Mouse (Mus musculus) adrenal gland, postnatal 10 days (tissue): ENCODE measurements around the gene Ap2a1. TPM values are rescaled to one million over a fixed set of nuclear protein-coding genes. Genes with fewer than 3 reads are reported as not detected.

Experiments
- DNase-seq: peaks from one replicate; pipeline ENCODE4 v3.0.0; 2021; ENCODE audit warnings: mixed read lengths
- total RNA-seq, 2 experiments: library from RNA; stranded (reverse); gene quantifications; 2 replicates each; pipeline ENCODE4 v1.2.3; 2021

Ap2a1 gene
- total RNA-seq, 2 experiments from 2014 or later: 83.6 to 93.2 TPM

DNA sequence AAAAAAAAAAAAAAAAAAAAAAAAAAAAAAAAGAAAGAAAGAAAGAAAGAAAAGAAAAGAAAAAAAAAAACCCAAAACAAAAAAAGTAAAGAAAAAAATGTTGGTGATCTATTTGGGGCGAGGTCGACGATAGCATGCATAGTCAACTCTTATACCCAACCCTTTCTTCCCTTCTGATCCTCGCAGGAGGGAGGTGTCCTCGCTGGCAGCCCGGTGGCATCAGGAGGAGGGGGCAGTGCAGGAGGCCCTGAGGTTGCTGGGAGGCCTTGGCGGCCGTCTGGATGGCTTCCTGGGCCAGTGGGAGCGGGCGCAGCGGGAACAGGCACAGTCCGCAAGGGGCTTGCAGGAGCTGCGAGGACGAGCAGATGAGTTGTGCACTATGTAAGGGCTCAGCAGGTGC, 24.3 kb upstream of the Ap2a1 start:
- DNase-seq: no peak

DNA sequence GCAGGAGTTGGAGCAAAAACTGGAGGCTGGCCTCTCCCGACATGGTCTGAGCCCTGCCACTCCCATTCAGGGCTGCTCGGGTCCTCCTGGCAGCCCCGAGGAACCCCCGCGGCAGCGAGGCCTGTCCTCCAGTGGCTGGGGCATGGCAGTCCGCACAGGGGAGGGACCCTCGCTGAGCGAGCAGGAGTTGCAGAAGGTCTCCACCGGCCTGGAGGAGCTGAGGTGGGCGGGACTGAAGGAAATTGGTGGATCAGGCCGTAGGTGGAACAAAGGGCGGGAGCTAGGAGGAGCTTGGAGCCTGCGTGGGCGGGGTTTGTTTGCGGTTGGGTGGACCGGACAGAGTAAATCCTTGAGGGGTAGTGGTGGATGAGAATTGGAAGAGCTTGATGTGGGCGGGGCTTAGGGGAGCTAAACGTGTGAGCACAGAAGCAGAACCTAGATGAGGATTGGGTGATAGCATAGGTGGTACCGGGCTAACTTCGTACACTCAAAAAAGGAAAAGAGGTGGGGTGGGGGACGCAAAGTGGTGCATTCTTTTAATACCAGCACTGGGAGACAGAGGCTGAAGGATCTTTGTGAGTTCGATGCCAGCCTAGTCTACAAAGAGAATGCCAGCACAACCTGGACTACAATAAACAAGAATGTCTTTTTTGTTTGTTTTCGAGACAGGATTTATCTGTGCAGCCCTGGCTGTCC, 23.5 kb upstream of the Ap2a1 start:
- DNase-seq: peak; percentile 95

DNA sequence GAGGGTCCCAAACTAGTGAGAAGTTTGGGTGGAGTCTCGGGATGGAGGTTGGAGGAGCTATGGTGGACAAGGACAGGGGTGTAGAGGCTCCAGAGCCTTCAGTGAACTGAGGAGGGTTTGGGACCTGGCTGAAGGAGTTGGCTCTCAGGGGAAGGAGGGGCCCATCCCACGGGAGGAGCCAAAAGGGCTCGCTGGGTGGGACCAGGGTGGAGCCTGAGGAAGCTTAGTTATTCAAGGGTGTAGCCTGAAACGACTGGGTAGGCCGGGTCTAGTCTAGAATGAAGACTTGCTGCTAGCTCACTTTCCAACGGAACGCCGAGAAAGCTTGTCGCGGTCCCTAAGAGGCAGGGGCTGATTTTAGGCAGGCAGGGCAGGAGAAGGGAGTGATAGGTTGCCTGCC, 22.7 kb upstream of the Ap2a1 start:
- peak; percentile 88 for DNase-seq

DNA sequence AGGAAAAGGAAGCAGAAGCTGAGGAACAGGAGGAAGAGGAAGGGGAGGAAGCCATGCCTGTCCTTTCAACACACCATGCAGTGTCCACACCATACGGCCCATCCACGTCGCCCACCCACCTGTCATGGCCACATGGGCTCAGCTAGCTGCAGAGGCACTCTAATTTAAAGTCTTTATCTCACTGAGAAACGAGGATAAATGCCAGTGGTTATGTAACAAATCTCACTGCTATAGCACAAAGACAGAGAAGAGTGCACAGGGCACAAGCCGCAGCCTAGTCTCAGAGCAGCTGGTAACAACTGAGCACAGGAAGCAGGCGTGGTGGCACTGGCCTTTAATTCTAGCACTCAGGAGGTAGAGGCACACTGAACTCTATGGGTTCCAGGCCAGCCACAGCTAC, 20.6 kb upstream of the Ap2a1 start:
- DNase-seq: no peak

DNA sequence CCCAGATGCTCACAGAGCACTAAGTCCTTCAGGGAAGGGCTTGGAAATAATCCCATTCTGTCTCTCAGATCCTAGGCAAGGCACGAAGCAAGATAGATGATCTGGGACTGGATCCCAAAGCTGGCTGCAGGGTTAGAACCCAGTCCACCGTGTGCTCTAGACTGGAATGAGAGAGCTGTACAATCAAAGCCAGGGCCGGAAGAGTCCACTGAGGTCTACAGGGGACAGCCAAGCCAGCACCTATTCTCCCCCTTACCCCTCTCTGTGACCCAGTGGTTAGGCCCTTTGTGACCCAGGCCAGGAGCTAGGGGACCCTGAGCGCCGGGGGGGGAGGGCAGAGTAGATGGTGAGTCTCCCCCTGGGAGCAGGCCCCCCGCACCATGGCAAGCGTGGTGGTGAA, 13.6 kb upstream of the Ap2a1 start, which contains the start of gene Tsks:
TSS of gene Tsks (plus strand) at position 301 of the 400 bp plus-strand sequence.
- no peak for DNase-seq

DNA sequence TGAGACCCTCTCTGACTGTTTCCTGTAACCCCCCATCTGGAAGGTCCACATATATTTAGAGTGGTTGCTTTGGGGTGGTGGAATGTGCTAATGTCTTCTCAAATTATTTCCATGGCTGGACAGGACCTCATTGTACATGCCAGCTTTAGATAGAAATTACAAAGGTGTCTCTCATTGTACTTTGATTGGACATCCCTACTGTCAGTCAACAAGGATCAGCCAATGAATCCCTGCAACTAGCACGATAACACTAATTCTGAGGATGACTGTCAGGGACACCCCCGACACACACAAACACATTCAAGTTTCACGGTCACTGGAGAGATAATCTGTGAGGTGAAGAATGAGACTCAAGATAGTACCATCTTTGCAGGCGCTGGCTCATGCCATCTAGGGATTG, 9.4 kb upstream of the Ap2a1 start:
- DNase-seq: no peak

DNA sequence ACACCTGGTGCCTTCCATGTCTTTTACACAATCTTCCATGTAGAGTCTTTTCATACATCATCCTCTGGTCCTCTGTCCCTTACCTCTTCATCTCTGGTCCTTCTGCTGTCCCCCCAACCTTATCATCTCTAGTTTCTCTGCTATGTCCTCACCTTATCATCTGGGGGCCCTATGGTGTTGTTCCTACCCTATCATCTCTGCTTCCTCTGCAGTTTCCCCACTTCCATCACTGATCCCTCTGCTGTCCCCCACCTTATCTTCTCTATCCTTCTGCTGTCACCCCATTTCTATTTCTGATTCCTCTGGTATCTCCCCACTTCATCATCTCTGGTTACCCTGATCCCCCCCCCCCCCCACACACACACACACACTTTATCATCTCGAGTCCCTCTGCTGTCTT, 726 bp downstream of the Ap2a1 start:
- DNase-seq: no peak

DNA sequence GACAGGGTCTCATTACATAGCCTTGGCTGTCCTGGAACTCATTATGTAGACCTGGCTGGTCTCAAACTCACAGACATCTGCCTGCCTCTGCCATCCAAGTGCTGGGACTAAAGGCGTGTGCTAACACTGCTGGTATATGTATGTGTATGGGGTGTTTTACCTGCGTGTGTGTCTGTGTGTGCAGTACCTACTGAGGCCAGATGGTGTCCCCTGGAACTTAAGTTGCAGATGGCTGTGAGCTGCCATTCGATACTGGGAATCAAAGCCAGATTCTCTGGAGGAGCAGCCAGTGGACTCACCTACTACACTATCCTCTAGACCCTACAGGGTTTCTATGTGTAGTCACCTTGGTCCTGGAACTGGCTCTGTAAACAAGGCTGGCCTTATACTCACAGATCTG, 3.8 kb downstream of the Ap2a1 start:
- DNase-seq: no peak

DNA sequence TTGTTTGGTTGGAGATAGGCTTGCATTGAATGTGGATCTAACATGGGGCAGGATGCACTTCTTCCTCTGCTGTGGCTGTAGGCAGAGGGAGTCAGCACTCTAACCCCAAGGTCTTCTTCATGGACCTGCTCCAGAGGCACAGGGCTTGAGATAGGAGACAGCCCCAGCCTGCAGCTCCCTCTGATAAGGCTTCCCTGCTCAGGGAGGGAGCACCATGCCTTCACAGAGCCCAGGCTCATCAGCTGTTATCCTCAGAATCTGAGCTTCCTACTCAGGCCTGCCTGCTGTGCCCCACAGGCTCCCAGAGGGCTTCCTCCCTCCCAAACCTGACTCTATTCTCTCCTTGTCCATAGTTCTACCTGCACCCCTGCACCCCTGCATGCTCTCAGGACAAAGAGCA, 6.8 kb downstream of the Ap2a1 start:
- DNase-seq: no peak

DNA sequence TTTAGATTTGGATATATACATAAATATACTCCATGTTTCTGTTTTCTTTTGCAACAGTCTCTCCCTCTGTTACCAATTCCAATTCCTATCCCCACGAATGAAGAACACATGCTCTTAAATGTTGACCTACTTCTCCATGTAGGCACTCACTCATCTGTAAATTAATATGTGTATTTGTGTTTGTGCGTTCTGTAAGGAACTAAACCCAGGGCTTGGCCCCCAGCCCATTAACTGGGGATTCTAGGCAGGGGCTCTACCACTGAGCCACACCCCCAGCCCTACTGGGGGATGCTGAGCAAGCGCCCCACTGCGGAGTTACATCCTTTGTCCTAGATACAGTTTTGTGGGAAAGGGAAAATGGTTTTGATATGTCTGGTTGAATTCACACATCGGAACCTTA, 10.2 kb downstream of the Ap2a1 start:
- no peak for DNase-seq

DNA sequence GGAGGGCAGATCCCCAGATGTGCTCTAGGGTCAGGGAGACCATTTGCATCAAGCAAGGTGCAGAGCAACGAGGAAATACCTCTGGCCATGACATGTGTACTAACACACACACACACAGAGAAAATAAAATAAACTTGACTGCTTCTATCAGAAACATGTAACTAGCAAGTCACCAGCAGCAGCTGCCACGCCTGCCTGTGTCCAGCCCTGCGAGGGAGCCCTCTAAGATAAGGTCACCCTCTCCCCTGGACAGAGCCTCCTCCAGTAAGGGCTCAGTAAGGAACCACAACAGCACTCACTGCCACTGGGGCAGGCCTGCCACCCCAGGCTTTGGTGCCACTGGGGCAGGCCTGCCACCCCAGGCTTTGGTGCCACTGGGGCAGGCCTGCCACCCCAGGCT, 11.1 kb downstream of the Ap2a1 start:
- DNase-seq: no peak

DNA sequence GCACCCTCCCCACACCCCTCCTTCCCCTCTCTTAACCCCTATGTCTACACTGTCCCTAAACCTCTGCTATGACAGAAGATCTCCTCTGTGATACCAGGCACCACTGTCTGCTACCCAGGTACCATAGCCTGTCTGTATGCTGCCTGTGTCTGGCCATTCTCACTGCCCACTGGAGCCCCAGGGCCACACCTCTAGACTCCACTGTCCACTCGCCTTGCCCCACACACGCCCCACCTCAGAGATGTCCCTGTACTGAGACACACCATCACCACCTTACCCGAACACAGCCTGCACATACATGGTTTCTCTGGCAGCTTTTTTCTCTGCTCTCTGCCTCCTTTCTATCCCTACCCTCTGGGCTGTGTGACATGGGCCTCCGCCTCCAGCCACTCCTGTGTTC, 12.4 kb downstream of the Ap2a1 start:
- no peak for DNase-seq

DNA sequence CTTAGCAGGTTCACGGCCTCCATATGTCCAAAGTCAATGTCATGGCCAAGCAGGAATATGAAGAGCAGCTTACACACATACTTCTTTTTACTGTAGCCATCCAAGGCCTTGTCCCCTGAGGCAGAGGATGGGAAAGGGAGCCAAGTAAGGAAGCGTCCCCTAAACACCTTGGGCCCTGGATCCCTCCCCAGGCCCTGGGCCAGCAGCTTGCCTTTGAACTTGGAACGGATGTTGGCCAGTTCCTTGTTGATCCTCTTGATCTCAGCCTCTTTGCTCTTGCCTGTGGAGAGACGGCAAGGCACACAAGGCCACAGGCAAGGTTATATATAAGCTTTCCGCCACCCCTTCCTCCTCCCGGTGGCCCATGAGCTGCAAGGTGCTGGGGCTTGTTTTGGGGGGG, 13.1 kb downstream of the Ap2a1 start:
- peak; percentile 55 for DNase-seq

DNA sequence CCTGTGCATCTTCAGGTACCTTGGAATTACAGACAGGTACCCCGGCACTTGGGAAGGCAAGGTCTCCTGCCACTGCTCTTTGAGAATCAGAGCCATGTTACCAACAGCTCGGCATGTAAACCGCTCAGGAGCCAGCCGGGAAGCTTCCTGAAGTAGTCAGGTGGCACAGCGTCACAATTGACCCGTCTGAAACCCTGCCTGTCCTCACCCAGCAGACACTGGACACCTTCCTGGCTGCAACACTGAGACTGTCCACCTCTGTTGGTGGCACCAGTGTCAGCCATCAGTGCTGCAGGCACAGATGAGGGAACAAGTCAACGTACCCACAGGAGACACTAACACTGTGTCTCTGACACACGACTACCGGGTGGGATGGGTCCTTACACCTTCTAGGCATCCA, 14.0 kb downstream of the Ap2a1 start:
- DNase-seq: no peak

DNA sequence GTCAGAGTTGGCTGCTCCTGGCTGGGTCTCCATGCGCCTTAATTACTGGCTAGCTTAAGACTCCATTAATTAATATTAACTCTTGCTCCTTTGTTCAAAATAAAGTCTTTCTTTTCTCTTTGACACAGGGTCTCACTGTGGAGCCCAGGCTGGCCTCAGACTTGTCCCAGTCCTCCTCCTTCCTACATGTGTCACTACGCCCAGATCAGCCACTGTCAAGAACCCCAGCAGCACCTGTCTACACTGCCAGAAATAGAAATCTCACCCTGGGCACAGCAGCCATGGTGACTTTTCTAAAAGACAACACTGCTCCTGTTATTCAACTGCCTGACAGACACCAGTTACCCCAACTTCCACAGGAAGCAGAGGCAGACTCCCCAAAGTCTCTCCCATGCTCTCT, 14.9 kb downstream of the Ap2a1 start:
- no peak for DNase-seq

DNA sequence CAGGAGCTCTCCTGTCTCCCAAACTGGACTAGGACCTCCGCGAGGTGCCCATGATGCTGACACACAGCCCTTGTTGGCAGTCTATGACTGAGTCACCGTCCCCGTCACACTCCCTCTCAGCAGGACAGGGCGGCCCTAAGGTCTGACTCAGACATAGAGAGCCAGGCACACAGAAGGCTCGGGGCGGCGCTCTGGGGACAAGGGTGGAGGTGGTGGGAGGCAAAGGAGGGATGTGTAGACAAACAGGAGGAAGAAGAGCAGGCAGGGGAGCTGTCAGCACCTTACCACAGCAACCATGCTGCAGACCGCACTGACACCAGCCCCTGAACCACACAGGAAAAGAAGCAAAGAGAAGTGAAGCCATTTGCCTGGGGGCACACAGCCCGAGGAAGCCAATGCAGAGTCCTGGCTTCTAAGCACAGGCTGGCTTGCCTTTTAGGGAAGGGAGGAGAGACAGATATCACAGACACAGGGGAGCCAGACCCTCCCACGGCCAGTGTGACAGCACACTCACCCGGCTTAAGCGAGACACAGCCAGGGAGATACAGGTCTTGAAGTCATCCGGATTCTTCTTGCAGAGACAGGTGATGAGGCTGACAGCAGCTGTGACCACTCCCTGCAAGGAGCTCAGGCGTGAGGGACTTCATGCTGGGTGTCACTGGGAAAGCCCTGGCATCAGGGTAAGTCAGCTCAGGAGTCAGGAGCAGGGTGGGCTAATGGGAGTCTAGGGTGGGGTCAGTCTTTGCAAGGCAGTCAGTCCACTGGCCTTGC, 20.4 kb downstream of the Ap2a1 start:
- DNase-seq: peak; percentile 77

DNA sequence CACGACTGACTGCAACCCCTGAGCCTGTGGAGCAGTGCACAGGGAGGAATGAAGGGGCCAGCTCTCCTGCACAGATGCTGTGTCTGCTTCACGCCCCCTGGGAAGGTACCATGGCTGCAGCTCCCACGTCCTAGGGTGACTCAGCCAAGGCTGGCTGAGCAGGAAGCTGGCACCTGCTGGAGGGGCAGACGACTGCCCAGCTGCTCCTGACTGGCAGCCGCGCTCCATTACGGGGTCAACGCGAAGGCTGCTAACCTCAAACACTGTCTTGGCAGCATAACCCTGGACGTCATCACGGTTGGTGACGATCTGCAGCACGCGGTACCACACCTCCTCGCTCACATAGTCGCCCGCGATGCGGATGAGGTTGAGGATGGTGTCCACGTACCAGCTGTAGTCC, 23.9 kb downstream of the Ap2a1 start:
- DNase-seq: no peak

DNA sequence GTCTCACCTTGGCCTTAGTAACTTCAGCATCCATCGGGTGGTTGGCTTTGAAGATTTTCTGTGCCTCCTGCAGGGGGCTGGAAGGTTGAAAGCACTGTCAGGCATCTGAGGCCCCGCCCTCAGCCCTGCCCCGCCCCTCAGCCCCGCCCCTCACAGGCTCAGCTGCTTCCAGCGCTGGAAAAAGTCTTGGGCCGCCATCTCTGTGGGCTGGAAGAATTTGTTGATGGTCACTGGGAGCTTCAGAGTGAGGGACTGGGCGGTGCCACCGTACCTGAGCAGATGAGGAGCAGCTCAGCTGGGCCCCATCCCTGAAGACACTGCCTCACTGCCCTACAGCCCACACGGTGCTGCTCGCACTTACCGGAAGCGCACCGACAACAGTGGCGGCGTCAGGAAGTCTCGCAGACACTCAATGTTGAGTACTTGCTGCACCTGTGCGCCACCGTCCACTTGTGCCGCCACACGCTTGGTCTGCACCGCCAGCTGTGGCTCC, 28.0 kb downstream of the Ap2a1 start:
- DNase-seq: peak; percentile 65

DNA sequence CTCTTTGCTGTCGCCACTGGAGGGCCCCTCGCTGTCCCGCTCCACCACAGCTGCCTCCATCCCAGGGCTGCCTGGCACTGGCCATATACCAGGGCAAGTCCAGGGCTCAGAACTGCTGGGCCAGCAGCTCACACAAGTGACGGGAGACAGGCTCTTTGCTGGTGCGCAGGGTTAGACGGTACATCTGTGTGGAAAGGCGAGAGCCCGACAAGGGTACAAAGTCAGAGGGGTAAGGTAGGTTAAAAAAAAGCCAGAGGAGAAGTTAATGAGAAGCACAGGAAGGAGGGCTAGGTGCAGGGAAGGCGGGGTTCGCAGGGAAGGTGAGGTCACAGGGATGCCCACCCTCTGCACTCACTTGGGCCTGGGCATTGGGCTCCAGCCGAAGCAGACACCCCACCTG, 28.7 kb downstream of the Ap2a1 start:
- no peak for DNase-seq

DNA sequence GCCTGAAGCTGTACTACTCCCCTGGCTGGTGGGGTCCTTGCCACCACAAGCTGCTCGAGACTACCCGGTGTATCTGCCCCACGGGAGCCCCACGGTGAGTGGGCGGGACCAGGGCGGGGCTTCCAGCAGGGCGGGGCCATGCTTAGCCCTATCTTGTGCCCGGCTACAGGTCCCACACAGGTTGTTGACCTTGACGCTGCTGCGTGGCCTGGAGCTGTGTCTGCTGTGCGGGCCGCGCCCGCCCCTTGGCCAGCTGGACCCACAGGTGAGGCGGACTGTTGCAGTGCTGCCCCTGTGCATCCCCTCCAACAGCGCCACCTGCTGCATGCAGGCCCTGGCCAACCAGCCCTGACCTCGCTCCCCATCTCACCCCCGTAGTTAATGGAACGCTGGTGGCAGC, 30.7 kb downstream of the Ap2a1 start:
- peak; percentile 69 for DNase-seq

DNA sequence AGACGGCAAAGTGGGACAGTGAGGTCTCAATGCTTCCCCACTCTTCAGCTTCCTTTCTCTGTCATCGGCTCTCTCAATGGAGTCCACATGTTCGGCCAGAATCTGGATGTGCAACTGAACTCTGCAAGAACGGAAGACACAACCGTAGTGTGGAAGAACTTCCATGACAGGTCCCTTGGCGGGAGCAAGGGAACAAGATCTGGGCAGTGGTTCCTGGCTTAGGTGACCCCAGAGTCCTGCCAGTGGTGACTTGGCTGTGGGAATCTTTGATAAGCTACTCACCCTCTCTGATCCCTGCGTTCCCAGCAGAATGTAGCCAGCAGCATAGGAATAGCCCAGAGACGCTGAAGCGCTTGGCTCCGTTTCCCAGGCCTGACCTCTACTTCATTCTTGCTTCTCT, 32.8 kb downstream of the Ap2a1 start:
- no peak for DNase-seq

DNA sequence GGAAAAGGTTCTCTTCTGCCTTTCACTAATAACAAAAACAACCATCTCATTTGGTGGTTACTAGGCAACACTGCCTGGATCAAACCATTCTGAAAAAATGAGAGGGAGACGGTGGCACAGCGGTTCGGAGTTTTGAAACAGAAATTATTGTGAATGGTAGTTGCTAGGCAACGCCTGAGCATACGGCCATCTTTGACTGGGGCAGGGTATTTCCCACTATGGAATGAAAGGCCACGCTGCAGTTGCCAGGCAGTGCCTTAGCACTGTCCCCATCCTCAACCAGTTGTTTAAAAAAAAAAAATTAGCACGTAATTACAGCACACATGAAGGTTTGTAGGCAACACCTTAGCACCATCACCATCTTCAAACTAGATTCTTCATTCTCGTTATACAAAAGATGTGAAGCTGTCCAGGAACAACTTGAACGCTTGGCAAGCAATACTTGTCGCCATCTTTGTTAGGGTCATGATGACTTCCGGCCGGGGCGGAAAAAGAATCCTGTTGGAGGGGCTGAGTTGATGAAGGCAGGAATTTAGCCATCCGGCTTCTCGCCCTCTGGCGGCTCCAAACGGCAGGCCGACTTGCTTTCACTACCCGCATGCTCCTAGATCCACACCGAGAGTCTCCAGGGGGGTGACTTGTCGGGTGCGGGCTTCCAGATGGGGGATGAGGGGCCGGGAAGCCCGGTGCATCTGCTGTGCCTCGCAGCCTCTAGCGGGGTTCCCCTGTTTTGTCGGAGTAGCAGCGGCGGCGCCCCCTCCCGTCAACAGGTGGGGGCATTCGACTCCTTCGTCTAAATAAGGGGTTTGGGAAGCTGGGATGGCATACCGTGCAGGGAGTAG, 33.5 kb downstream of the Ap2a1 start, which contains the start of gene Fuz:
TSS of gene Fuz (plus strand) at position 487 of the 842 bp plus-strand sequence.
- peak; percentile 91 for DNase-seq

DNA sequence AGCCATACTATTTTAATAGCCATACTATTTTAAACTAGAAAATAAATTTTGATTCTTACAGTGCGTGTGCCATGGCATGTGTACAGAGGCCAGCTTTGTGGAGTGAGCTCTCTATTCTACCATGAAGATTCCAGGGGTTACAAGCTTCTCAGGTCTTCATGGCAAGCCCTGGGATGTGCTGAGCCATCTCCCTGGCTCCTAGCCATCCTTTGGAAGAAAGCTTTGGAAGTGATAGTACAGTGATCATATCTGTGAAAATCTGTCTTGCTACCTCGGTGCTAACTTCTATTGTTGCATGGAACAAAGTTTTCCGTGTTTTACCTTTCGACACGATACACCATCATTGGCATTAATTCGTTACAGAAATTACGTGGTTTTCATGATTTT, 34.1 kb downstream of the Ap2a1 start:
- DNase-seq: no peak
